9 mouse cellular contexts compared by ENCODE assay signal in the genomic region with DNA sequence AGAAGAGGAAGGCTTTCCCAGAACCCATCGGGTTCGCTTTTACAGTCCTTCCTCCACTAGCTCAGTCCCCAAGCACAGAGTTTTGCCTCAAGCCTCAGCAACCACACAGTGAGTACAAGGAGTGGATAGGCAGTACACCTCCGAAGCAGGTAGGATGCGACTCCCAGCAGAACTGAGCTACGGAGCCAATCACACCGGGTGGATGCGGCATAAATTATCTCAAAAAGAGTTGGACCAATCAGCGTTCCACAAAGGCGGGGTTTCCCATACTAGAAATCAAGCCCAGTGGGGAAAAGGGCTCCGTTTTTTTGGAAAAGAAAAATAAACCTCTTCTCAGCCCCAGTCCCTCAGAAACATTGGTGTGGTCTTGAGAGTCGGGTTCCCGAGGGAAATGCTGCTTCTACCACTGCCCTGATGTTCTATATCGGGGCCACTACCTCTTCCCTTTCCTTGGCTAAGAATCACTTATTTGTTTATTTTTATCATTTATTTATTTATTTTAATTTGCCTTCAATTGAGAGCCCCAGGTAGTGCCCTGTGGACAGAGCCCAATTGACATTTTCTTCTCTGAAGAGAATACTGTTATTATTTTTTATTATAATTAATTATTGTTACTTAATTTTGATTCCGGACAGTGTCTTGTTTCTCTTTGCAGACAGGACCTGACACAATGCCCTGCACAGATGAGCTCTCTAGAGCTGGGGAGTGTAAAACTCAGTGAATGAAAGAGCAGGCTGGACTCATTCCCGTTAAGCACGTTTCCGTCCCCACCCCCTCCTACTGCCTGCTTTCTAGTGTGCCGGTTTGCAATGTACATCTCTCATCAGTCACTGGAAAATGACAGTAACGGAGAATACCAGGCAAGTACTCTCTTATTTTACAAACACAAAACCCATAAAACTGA. TPM values are rescaled to one million over a fixed set of nuclear protein-coding genes. Genes with fewer than 3 reads are reported as not detected.
DNase-seq lines count a peak whose midpoint lies in the region; ATAC-seq and TF ChIP-seq lines count a peak whose summit lies in the region.
"Had no signal": no experiment of that assay in that cellular context is flagged by ENCODE, and none has a peak within 500 bp of the region (broad histone marks: within the 10 kb centered on the region; RNA-seq: fewer than 3 reads in every experiment).

A gene (minus strand): TSS at position 426 of the 904 bp plus-strand sequence.

- no peaks in the 10 kb centered on the region for H3K4me1 ChIP-seq in embryonic fibroblast, embryonic 13.5 days (ENCODE audit: control insufficient read depth, insufficient read depth, low read length)
- peaks cover 3% of the 10 kb centered on the region; the same call in 1 of the 2 replicates for H3K4me1 ChIP-seq in midbrain, embryonic 12.5 days

- DNase-seq in adrenal gland, adult (ENCODE audit: inconsistent age in 2 of 2, low spot score in 1 of 2) = peak; percentile 9 to 61
- no peak for DNase-seq in adrenal gland, postnatal 4 days (ENCODE audit: low spot score in 2 of 2)
- DNase-seq in adrenal gland, postnatal 14 days = peak; percentile 55
- DNase-seq in layer of hippocampus, adult 11-12 months (ENCODE audit: low spot score) = peak; percentile 67
- DNase-seq in testis, postnatal 10 days (ENCODE audit: low spot score) = peak; percentile 40

- H3K36me3 ChIP-seq in midbrain, embryonic 12.5 days = no peaks in the 10 kb centered on the region

- no peaks in the 10 kb centered on the region for H3K9me3 ChIP-seq in midbrain, embryonic 12.5 days

- WGBS in midbrain, embryonic 12.5 days = 2% methylated on average over 19 of the region's 19 CpGs

- peak within 1 kb of the TSS; percentile 43 for H3K9ac ChIP-seq in midbrain, embryonic 12.5 days (replicated peaks)

- no peak within 1 kb of the TSS for H3K27ac ChIP-seq in embryonic fibroblast, embryonic 13.5 days (ENCODE audit: insufficient read depth, low read length)
- H3K27ac ChIP-seq in midbrain, embryonic 12.5 days (replicated peaks) = peak within 1 kb of the TSS; percentile 42

- no peaks in the 10 kb centered on the region for H3K27me3 ChIP-seq in midbrain, embryonic 12.5 days

- peak within 1 kb of the TSS; percentile 75 for H3K4me2 ChIP-seq in midbrain, embryonic 12.5 days (replicated peaks)

- TF ChIP-seq POLR2A in embryonic fibroblast, embryonic 13.5 days (IDR thresholded peaks at IDR 0.05; ENCODE audit: low read depth, low read length) = no peak

- no peak for TF ChIP-seq CTCF in embryonic fibroblast, embryonic 13.5 days (IDR thresholded peaks at IDR 0.05; ENCODE audit: borderline replicate concordance, insufficient read depth, low read length)

- peak; percentile 89 for ATAC-seq in midbrain, embryonic 12.5 days (ENCODE audit: low FRiP score, low read depth)
- no peak for ATAC-seq in activated CD4-positive, CD25-positive, alpha-beta regulatory T cell, adult 4 months

- H3K4me3 ChIP-seq in embryonic fibroblast, embryonic 13.5 days (ENCODE audit: insufficient read depth, low read length) = peak within 1 kb of the TSS; percentile 26; the same call in 1 of the 2 replicates
- H3K4me3 ChIP-seq in midbrain, embryonic 12.5 days = peak within 1 kb of the TSS; percentile 46
- H3K4me3 ChIP-seq: erythroblast, embryonic 14.5 days had no signal

RNA-seq across cellular contexts. Expression of the gene that starts here (rescaled TPM):
- total RNA-seq in adrenal gland, postnatal 4 days (2021) = under 1 TPM; 0.14 to 0.37 TPM
- total RNA-seq in adrenal gland, postnatal 14 days (2021) = not detected in 2 replicates
- polyA plus RNA-seq in embryonic fibroblast, embryonic 13.5 days (2011; ENCODE audit: insufficient read length, low read depth, missing spikeins) = not detected in 2 replicates
- polyA plus RNA-seq in midbrain, embryonic 12.5 days (2016; fragmentation: Nextera tagmentation; extraction: Ambion mirVana) = 1.3 and 1.8 TPM in 2 replicates
- polyA plus RNA-seq in activated CD4-positive, CD25-positive, alpha-beta regulatory T cell, adult 4 months (2017; shearing (Covaris generic)) = not detected
- polyA plus RNA-seq: erythroblast, embryonic 14.5 days had no signal

Comparison
In these comparisons a context has a peak if more than half of its experiments do, and no peak if none do; other contexts are left out.
1. DNase-seq: peak in adrenal gland, adult (2 of 2), layer of hippocampus, adult 11-12 months (single experiment) and testis, postnatal 10 days (single experiment); none in adrenal gland, postnatal 4 days (0 of 2).
2. Peak in DNase-seq in adrenal gland, postnatal 14 days; RNA of the gene not detected or under 1 TPM.